9 mouse cellular contexts compared by ENCODE assay signal in the genomic region with DNA sequence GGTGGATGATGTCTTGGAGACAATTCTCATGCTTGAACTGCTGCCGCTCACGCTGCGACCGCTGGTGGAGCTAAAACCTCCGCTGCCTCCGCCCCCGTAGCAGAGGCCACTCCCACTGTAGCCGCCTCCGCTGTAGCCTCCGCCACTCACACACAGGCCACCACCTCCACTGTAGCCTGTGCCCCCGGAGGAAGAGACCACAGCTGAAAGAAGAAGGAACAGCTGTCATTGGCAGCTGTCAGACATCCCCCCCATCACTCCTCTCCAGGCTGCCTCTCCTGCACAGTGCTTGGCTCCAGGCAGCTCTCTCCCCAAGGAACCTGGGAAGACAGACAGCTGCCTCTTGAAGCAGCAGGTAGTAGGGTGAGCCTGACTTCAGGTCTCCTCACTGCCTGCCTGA. TPM values are rescaled to one million over a fixed set of nuclear protein-coding genes. Genes with fewer than 3 reads are reported as not detected.
DNase-seq lines count a peak whose midpoint lies in the region; ATAC-seq and TF ChIP-seq lines count a peak whose summit lies in the region.
"Had no signal": no experiment of that assay in that cellular context is flagged by ENCODE, and none has a peak within 500 bp of the region (broad histone marks: within the 10 kb centered on the region; RNA-seq: fewer than 3 reads in every experiment).

No protein-coding gene starts in this region.

- peak; percentile 51 to 63 for DNase-seq in cerebellum, postnatal 10 days
- DNase-seq in cerebellum, adult 8-10 months, result no peak
- DNase-seq in CH12.LX (ENCODE audit: extremely low read depth), result peak; percentile 12
- DNase-seq in hindbrain, postnatal 0 days (ENCODE audit: low spot score), result peak; percentile 74
- DNase-seq in lung, postnatal 0 days (ENCODE audit: low spot score), result peak; percentile 36
- peak; percentile 41 for DNase-seq in right cerebral cortex, postnatal 10 days (ENCODE audit: low spot score in 2 of 2)
- DNase-seq in cerebellum, adult 9-10 months, result no peak

- no peaks in the 10 kb centered on the region for H3K79me2 ChIP-seq in CH12.LX (replicated peaks; ENCODE audit: control insufficient read depth, extremely low read depth, insufficient read depth, poor library complexity, severe bottlenecking)

- 0 out of 2 replicates have a peak overlapping the region, but pooled peaks have one; percentile 25 for H3K4me2 ChIP-seq in CH12.LX (ENCODE audit: insufficient read depth, low read depth, poor library complexity, severe bottlenecking)
- peak overlapping the region; percentile 47 for H3K4me2 ChIP-seq in forebrain, embryonic 12.5 days
- peak overlapping the region; percentile 41 for H3K4me2 ChIP-seq in hindbrain, postnatal 0 days (ENCODE audit: low read depth, low read length)
- H3K4me2 ChIP-seq in lung, postnatal 0 days (replicated peaks; ENCODE audit: low read depth, low read length), result no peak overlapping the region; the same call in 1 of the 2 replicates

- WGBS in forebrain, embryonic 12.5 days, result 1% methylated on average over 10 of the region's 11 CpGs
- WGBS in hindbrain, postnatal 0 days, result under 1% methylated on average over 11 of the region's 11 CpGs
- WGBS in lung, postnatal 0 days, result 2% methylated on average over 11 of the region's 11 CpGs

- TF ChIP-seq POLR2A in CH12.LX (IDR thresholded peaks at IDR 0.05; ENCODE audit: low read depth, low read length), result no peak

- TF ChIP-seq RAD21 in CH12.LX (IDR thresholded peaks at IDR 0.05; ENCODE audit: low read depth, low read length), result no peak

- in situ Hi-C loops in CH12.LX (cut with MboI; ENCODE audit: low pct_ligation_motif_present, low pct_unique_long_range_greater_than_20kb, low sequenced_read_pairs), result no loop called here

- H3K9me3 ChIP-seq in CH12.LX (replicated peaks; ENCODE audit: low read length), result no peaks in the 10 kb centered on the region
- H3K9me3 ChIP-seq in forebrain, embryonic 12.5 days, result no peaks in the 10 kb centered on the region
- H3K9me3 ChIP-seq in hindbrain, postnatal 0 days (ENCODE audit: low read length), result no peaks in the 10 kb centered on the region
- no peaks in the 10 kb centered on the region for H3K9me3 ChIP-seq in lung, postnatal 0 days (ENCODE audit: low read length)

- no peak overlapping the region for H3K9ac ChIP-seq in CH12.LX (ENCODE audit: insufficient read depth, low read depth)
- no peak overlapping the region; the same call in 1 of the 2 replicates for H3K9ac ChIP-seq in forebrain, embryonic 12.5 days
- H3K9ac ChIP-seq in hindbrain, postnatal 0 days (replicated peaks; ENCODE audit: low read length), result no peak overlapping the region
- H3K9ac ChIP-seq in lung, postnatal 0 days (replicated peaks; ENCODE audit: low read depth), result no peak overlapping the region

- TF ChIP-seq CTCF in CH12.LX (conservative IDR thresholded peaks at IDR 0.05 in 1 of 2, IDR thresholded peaks at IDR 0.05 in 1 of 2; ENCODE audit: low read depth in 2 of 2, low read length in 2 of 2), result peak in 1 of 2 experiments; percentile 2; a peak in 1 of 4 replicates
- no peak; the same call in 1 of the 2 replicates for TF ChIP-seq CTCF in hindbrain, postnatal 0 days (IDR thresholded peaks at IDR 0.05; ENCODE audit: low read depth)
- 0 out of 2 replicates have a peak, but pooled peaks have one; percentile 5 for TF ChIP-seq CTCF in lung, postnatal 0 days (IDR thresholded peaks at IDR 0.05)

- no peak for TF ChIP-seq EP300 in CH12.LX (IDR thresholded peaks at IDR 0.05; ENCODE audit: low read length)
- no peak for TF ChIP-seq EP300 in lung, postnatal 0 days (IDR thresholded peaks at IDR 0.05)

- H3K4me1 ChIP-seq in CH12.LX (ENCODE audit: control insufficient read depth in 1 of 2, insufficient read depth in 2 of 2), result peaks cover 2 to 4% of the 10 kb centered on the region in 2 experiments; a peak in 1 of 4 replicates
- peaks cover 17% of the 10 kb centered on the region for H3K4me1 ChIP-seq in forebrain, embryonic 12.5 days
- H3K4me1 ChIP-seq in hindbrain, postnatal 0 days (ENCODE audit: insufficient read depth, low read length), result peaks cover 6% of the 10 kb centered on the region; the same call in 1 of the 2 replicates
- H3K4me1 ChIP-seq in lung, postnatal 0 days (ENCODE audit: insufficient read depth, low read depth, low read length), result no peaks in the 10 kb centered on the region

- no peaks in the 10 kb centered on the region for H3K36me3 ChIP-seq in CH12.LX (replicated peaks in 1 of 2; ENCODE audit: control insufficient read depth in 1 of 2, insufficient read depth in 1 of 2, low read length in 1 of 2)
- no peaks in the 10 kb centered on the region for H3K36me3 ChIP-seq in forebrain, embryonic 12.5 days (replicated peaks)
- no peaks in the 10 kb centered on the region for H3K36me3 ChIP-seq in hindbrain, postnatal 0 days (ENCODE audit: insufficient read depth, low read length)
- no peaks in the 10 kb centered on the region for H3K36me3 ChIP-seq in lung, postnatal 0 days (ENCODE audit: insufficient read depth, low read length)

- dilution Hi-C loops in CH12.LX (cut with MboI; ENCODE audit: extremely low pct_ligation_motif_present, extremely low pct_unique_long_range_greater_than_20kb, low sequenced_read_pairs), result no loop called here

- H3K27me3 ChIP-seq in CH12.LX (replicated peaks), result peaks cover 98% of the 10 kb centered on the region
- peaks cover 9% of the 10 kb centered on the region; the same call in 1 of the 2 replicates for H3K27me3 ChIP-seq in forebrain, embryonic 12.5 days
- no peaks in the 10 kb centered on the region for H3K27me3 ChIP-seq in hindbrain, postnatal 0 days (ENCODE audit: insufficient read depth, low read length)
- H3K27me3 ChIP-seq in lung, postnatal 0 days (replicated peaks; ENCODE audit: insufficient read depth, low read length), result no peaks in the 10 kb centered on the region

- no peak overlapping the region for H3K4me3 ChIP-seq in CH12.LX (replicated peaks in 1 of 3; ENCODE audit: low read depth in 2 of 3, low read length in 2 of 3, poor library complexity in 1 of 3)
- peak overlapping the region; percentile 8; the same call in 1 of the 2 replicates for H3K4me3 ChIP-seq in forebrain, embryonic 12.5 days (replicated peaks)
- peak overlapping the region; percentile 5; the same call in 1 of the 2 replicates for H3K4me3 ChIP-seq in hindbrain, postnatal 0 days (ENCODE audit: low read length)
- H3K4me3 ChIP-seq in lung, postnatal 0 days (ENCODE audit: low read depth, low read length), result no peak overlapping the region

- no peak overlapping the region for H3K27ac ChIP-seq in CH12.LX (ENCODE audit: insufficient read depth, low read depth)
- no peak overlapping the region for H3K27ac ChIP-seq in forebrain, embryonic 12.5 days
- H3K27ac ChIP-seq in hindbrain, postnatal 0 days, result no peak overlapping the region
- H3K27ac ChIP-seq in lung, postnatal 0 days (ENCODE audit: low read length), result no peak overlapping the region

- peak; percentile 67 for ATAC-seq in forebrain, embryonic 12.5 days (ENCODE audit: low FRiP score)
- ATAC-seq in hindbrain, postnatal 0 days, result peak; percentile 69; the same call in 1 of the 2 replicates
- peak; percentile 64 for ATAC-seq in lung, postnatal 0 days

TF ChIP-seq in CH12.LX, 34 proteins besides CTCF, POLR2A, EP300 and RAD21 (continues in another document):
- TF ChIP-seq USF2 (conservative IDR thresholded peaks at IDR 0.05; ENCODE audit: low read depth, low read length), result no peak
- TF ChIP-seq NRF1 (IDR thresholded peaks at IDR 0.05; ENCODE audit: low read depth, low read length), result no peak
- TF ChIP-seq MEF2A (IDR thresholded peaks at IDR 0.05; ENCODE audit: borderline replicate concordance, low read depth, low read length), result no peak
- TF ChIP-seq MXI1 (IDR thresholded peaks at IDR 0.05; ENCODE audit: low read depth, low read length), result no peak

RNA-seq across cellular contexts. Expression of gene Krt82, which starts 2.7 kb away (rescaled TPM):
- not detected in 2 replicates for total RNA-seq in CH12.LX (2012; rRNA removed)
- not detected in 2 replicates for total RNA-seq in CH12.LX (2014; rRNA removed)
- not detected in 2 replicates for polyA plus RNA-seq in CH12.LX (2012; ENCODE audit: insufficient read length, low read depth)
- polyA plus RNA-seq in forebrain, embryonic 12.5 days (2016; fragmentation: Nextera tagmentation; extraction: Ambion mirVana), result not detected in 2 replicates
- not detected in 2 replicates for total RNA-seq in hindbrain, postnatal 0 days (2014; rRNA removed)
- not detected in 2 replicates for polyA plus RNA-seq in hindbrain, postnatal 0 days (2015; fragmentation: Nextera tagmentation; extraction: Ambion mirVana)
- not detected in 2 replicates for polyA plus RNA-seq in lung, postnatal 0 days (2015; fragmentation: Nextera tagmentation; extraction: Ambion mirVana)
- total RNA-seq: liver, adult 2 months had no signal
- polyA plus RNA-seq: liver, adult 2 months had no signal

RNA-seq across cellular contexts. Expression of gene Krt90, which starts 9.6 kb away (rescaled TPM):
- not detected in 2 replicates for total RNA-seq in CH12.LX (2012; rRNA removed)
- total RNA-seq in CH12.LX (2014; rRNA removed), result not detected in 2 replicates
- polyA plus RNA-seq in CH12.LX (2012; ENCODE audit: insufficient read length, low read depth), result not detected in 2 replicates
- 0.11 and 0.22 TPM in 2 replicates for polyA plus RNA-seq in forebrain, embryonic 12.5 days (2016; fragmentation: Nextera tagmentation; extraction: Ambion mirVana)
- 0.11 TPM in 1 of 2 replicates, not detected in the other for total RNA-seq in hindbrain, postnatal 0 days (2014; rRNA removed)
- 0.11 and 0.26 TPM in 2 replicates for polyA plus RNA-seq in hindbrain, postnatal 0 days (2015; fragmentation: Nextera tagmentation; extraction: Ambion mirVana)
- polyA plus RNA-seq in lung, postnatal 0 days (2015; fragmentation: Nextera tagmentation; extraction: Ambion mirVana), result 0.05 and 0.14 TPM in 2 replicates
- total RNA-seq: liver, adult 2 months had no signal
- polyA plus RNA-seq: liver, adult 2 months had no signal

RNA-seq across cellular contexts. Expression of gene Krt75, which starts 20.5 kb away (rescaled TPM):
- total RNA-seq in CH12.LX (2012; rRNA removed) (not detected in 2 replicates), CH12.LX (2014; rRNA removed) (not detected in 2 replicates)
- not detected in 2 replicates for polyA plus RNA-seq in CH12.LX (2012; ENCODE audit: insufficient read length, low read depth)
- 0.09 and 0.12 TPM in 2 replicates for polyA plus RNA-seq in forebrain, embryonic 12.5 days (2016; fragmentation: Nextera tagmentation; extraction: Ambion mirVana)
- total RNA-seq in hindbrain, postnatal 0 days (2014; rRNA removed), result 0.10 and 0.47 TPM in 2 replicates
- 0.09 and 0.15 TPM in 2 replicates for polyA plus RNA-seq in hindbrain, postnatal 0 days (2015; fragmentation: Nextera tagmentation; extraction: Ambion mirVana)
- polyA plus RNA-seq in lung, postnatal 0 days (2015; fragmentation: Nextera tagmentation; extraction: Ambion mirVana), result not detected in 2 replicates
- total RNA-seq: liver, adult 2 months had no signal
- polyA plus RNA-seq: liver, adult 2 months had no signal

RNA-seq across cellular contexts. Expression of gene Krt84, which starts 20.5 kb away (rescaled TPM):
- total RNA-seq in CH12.LX (2012; rRNA removed), result not detected in 2 replicates
- total RNA-seq in CH12.LX (2014; rRNA removed), result not detected in 2 replicates
- polyA plus RNA-seq in CH12.LX (2012; ENCODE audit: insufficient read length, low read depth), result not detected in 2 replicates
- polyA plus RNA-seq in forebrain, embryonic 12.5 days (2016; fragmentation: Nextera tagmentation; extraction: Ambion mirVana), result not detected in 2 replicates
- total RNA-seq in hindbrain, postnatal 0 days (2014; rRNA removed), result not detected in 2 replicates
- polyA plus RNA-seq in hindbrain, postnatal 0 days (2015; fragmentation: Nextera tagmentation; extraction: Ambion mirVana), result not detected in 2 replicates
- not detected in 2 replicates for polyA plus RNA-seq in lung, postnatal 0 days (2015; fragmentation: Nextera tagmentation; extraction: Ambion mirVana)
- total RNA-seq: liver, adult 2 months had no signal
- polyA plus RNA-seq: liver, adult 2 months had no signal

RNA-seq across cellular contexts. Expression of gene Gm49425, which starts 36.1 kb away (rescaled TPM):
- total RNA-seq in CH12.LX (2012; rRNA removed) (not detected in 2 replicates), CH12.LX (2014; rRNA removed) (not detected in 2 replicates)
- polyA plus RNA-seq in CH12.LX (2012; ENCODE audit: insufficient read length, low read depth), result not detected in 2 replicates
- polyA plus RNA-seq in forebrain, embryonic 12.5 days (2016; fragmentation: Nextera tagmentation; extraction: Ambion mirVana), result not detected in 2 replicates
- total RNA-seq in hindbrain, postnatal 0 days (2014; rRNA removed), result not detected in 2 replicates
- not detected in 2 replicates for polyA plus RNA-seq in hindbrain, postnatal 0 days (2015; fragmentation: Nextera tagmentation; extraction: Ambion mirVana)
- not detected in 2 replicates for polyA plus RNA-seq in lung, postnatal 0 days (2015; fragmentation: Nextera tagmentation; extraction: Ambion mirVana)
- total RNA-seq: liver, adult 2 months had no signal
- polyA plus RNA-seq: liver, adult 2 months had no signal

Comparison
In these comparisons a context has a peak if more than half of its experiments do, and no peak if none do; other contexts are left out.
1. DNase-seq: peak in cerebellum, postnatal 10 days (2 of 2), CH12.LX (single experiment), hindbrain, postnatal 0 days (single experiment), lung, postnatal 0 days (single experiment) and right cerebral cortex, postnatal 10 days (2 of 2); none in cerebellum, adult 8-10 months (single experiment) and cerebellum, adult 9-10 months (single experiment).
2. H3K4me3 ChIP-seq: peak in forebrain, embryonic 12.5 days (single experiment) and hindbrain, postnatal 0 days (single experiment); none in CH12.LX (0 of 3) and lung, postnatal 0 days (single experiment).
3. Peak in every context shown above with its lines, with median percentiles within 50 percentile points of each other: ATAC-seq.